Comparison of ENCODE assay signal across 20 mouse cellular contexts in genomic region chr7:128048819-128049218, GRCm38 (mm10). TPM values are rescaled to one million over a fixed set of nuclear protein-coding genes. Genes with fewer than 3 reads are reported as not detected.
DNase-seq lines count a peak whose midpoint lies in the region; ATAC-seq and TF ChIP-seq lines count a peak whose summit lies in the region.
"Had no signal": no experiment of that assay in that cellular context is flagged by ENCODE, and none has a peak within 500 bp of the region (broad histone marks: within the 10 kb centered on the region; RNA-seq: fewer than 3 reads in every experiment).

No protein-coding gene starts in this region.

- in situ Hi-C loops in CH12.LX (cut with MboI; ENCODE audit: low pct_ligation_motif_present, low pct_unique_long_range_greater_than_20kb, low sequenced_read_pairs), result no loop called here

- H3K4me3 ChIP-seq in liver, embryonic 15.5 days (replicated peaks), result no peak overlapping the region
- H3K4me3 ChIP-seq in liver, embryonic 12.5 days, result no peak overlapping the region
- peak overlapping the region in 2 of 3 experiments; percentile 19 to 21 for H3K4me3 ChIP-seq in CH12.LX (replicated peaks in 1 of 3; ENCODE audit: low read depth in 2 of 3, low read length in 2 of 3, poor library complexity in 1 of 3)
- no peak overlapping the region for H3K4me3 ChIP-seq in midbrain, embryonic 15.5 days
- H3K4me3 ChIP-seq: embryonic facial prominence, embryonic 12.5 days; forebrain, embryonic 10.5 days; midbrain, embryonic 12.5 days had no signal

- 19% methylated on average over 4 of the region's 4 CpGs for WGBS in liver, embryonic 15.5 days (ENCODE audit: insufficient replicate concordance)
- WGBS in liver, embryonic 12.5 days (ENCODE audit: insufficient replicate concordance), result 23% methylated on average over 4 of the region's 4 CpGs
- WGBS in midbrain, embryonic 15.5 days, result 88% methylated on average over 4 of the region's 4 CpGs

- TF ChIP-seq EP300 in CH12.LX (IDR thresholded peaks at IDR 0.05; ENCODE audit: low read length), result peak; percentile 87

- no peak overlapping the region; the same call in 1 of the 2 replicates for H3K4me2 ChIP-seq in liver, embryonic 15.5 days
- H3K4me2 ChIP-seq in liver, embryonic 12.5 days, result no peak overlapping the region
- peak overlapping the region; percentile 92 for H3K4me2 ChIP-seq in CH12.LX (ENCODE audit: insufficient read depth, low read depth, poor library complexity, severe bottlenecking)
- no peak overlapping the region for H3K4me2 ChIP-seq in midbrain, embryonic 15.5 days
- H3K4me2 ChIP-seq: embryonic facial prominence, embryonic 12.5 days; midbrain, embryonic 12.5 days had no signal

- no peak for TF ChIP-seq RAD21 in CH12.LX (IDR thresholded peaks at IDR 0.05; ENCODE audit: low read depth, low read length)

- H3K9ac ChIP-seq in liver, embryonic 15.5 days, result no peak overlapping the region
- no peak overlapping the region for H3K9ac ChIP-seq in liver, embryonic 12.5 days
- 0 out of 2 replicates have a peak overlapping the region, but pooled peaks have one; percentile 51 for H3K9ac ChIP-seq in CH12.LX (ENCODE audit: insufficient read depth, low read depth)
- H3K9ac ChIP-seq in midbrain, embryonic 15.5 days, result no peak overlapping the region
- H3K9ac ChIP-seq: midbrain, embryonic 12.5 days had no signal

- TF ChIP-seq CTCF in CH12.LX (conservative IDR thresholded peaks at IDR 0.05 in 1 of 2, IDR thresholded peaks at IDR 0.05 in 1 of 2; ENCODE audit: low read depth in 2 of 2, low read length in 2 of 2), result no peak

- H3K36me3 ChIP-seq in liver, embryonic 15.5 days (replicated peaks), result no peaks in the 10 kb centered on the region
- H3K36me3 ChIP-seq in liver, embryonic 12.5 days, result no peaks in the 10 kb centered on the region
- no peaks in the 10 kb centered on the region for H3K36me3 ChIP-seq in CH12.LX (replicated peaks in 1 of 2; ENCODE audit: control insufficient read depth in 1 of 2, insufficient read depth in 1 of 2, low read length in 1 of 2)
- no peaks in the 10 kb centered on the region for H3K36me3 ChIP-seq in midbrain, embryonic 15.5 days (replicated peaks)
- H3K36me3 ChIP-seq: embryonic facial prominence, embryonic 12.5 days; forebrain, embryonic 10.5 days; midbrain, embryonic 12.5 days had no signal

- dilution Hi-C loops in CH12.LX (cut with MboI; ENCODE audit: extremely low pct_ligation_motif_present, extremely low pct_unique_long_range_greater_than_20kb, low sequenced_read_pairs), result no loop called here

- no peak for TF ChIP-seq POLR2A in CH12.LX (IDR thresholded peaks at IDR 0.05; ENCODE audit: low read depth, low read length)

- peak; percentile 71 for DNase-seq in CH12.LX (ENCODE audit: extremely low read depth)
- DNase-seq in c-Kit-positive CD71-positive TER-119-positive erythroid progenitor cells, embryonic 14.5 days (ENCODE audit: low spot score), result peak; percentile 9
- DNase-seq in right cerebral cortex, adult 18-20 months, result no peak
- DNase-seq in adrenal gland, postnatal 25 days, result no peak
- DNase-seq: cerebellum, postnatal 25 days; thymus, adult 2 months had no signal

- no peaks in the 10 kb centered on the region for H3K79me2 ChIP-seq in CH12.LX (replicated peaks; ENCODE audit: control insufficient read depth, extremely low read depth, insufficient read depth, poor library complexity, severe bottlenecking)

- H3K27me3 ChIP-seq in liver, embryonic 15.5 days, result no peaks in the 10 kb centered on the region
- H3K27me3 ChIP-seq in liver, embryonic 12.5 days (replicated peaks), result no peaks in the 10 kb centered on the region
- no peaks in the 10 kb centered on the region for H3K27me3 ChIP-seq in CH12.LX (replicated peaks)
- H3K27me3 ChIP-seq in midbrain, embryonic 15.5 days (replicated peaks), result no peaks in the 10 kb centered on the region
- H3K27me3 ChIP-seq: embryonic facial prominence, embryonic 12.5 days; midbrain, embryonic 12.5 days had no signal

- no peaks in the 10 kb centered on the region; the same call in 1 of the 2 replicates for H3K4me1 ChIP-seq in liver, embryonic 15.5 days (replicated peaks)
- peaks cover 15% of the 10 kb centered on the region for H3K4me1 ChIP-seq in liver, embryonic 12.5 days
- peaks cover 18 to 51% of the 10 kb centered on the region in 2 experiments for H3K4me1 ChIP-seq in CH12.LX (ENCODE audit: control insufficient read depth in 1 of 2, insufficient read depth in 2 of 2)
- no peaks in the 10 kb centered on the region for H3K4me1 ChIP-seq in midbrain, embryonic 15.5 days
- H3K4me1 ChIP-seq: embryonic facial prominence, embryonic 12.5 days; forebrain, embryonic 10.5 days; midbrain, embryonic 12.5 days had no signal

- H3K27ac ChIP-seq in liver, embryonic 15.5 days (replicated peaks), result 0 out of 2 replicates have a peak overlapping the region, but pooled peaks have one; percentile 14
- no peak overlapping the region for H3K27ac ChIP-seq in liver, embryonic 12.5 days
- peak overlapping the region; percentile 71 for H3K27ac ChIP-seq in CH12.LX (ENCODE audit: insufficient read depth, low read depth)
- no peak overlapping the region for H3K27ac ChIP-seq in midbrain, embryonic 15.5 days
- H3K27ac ChIP-seq: embryonic facial prominence, embryonic 12.5 days; forebrain, embryonic 10.5 days; midbrain, embryonic 12.5 days had no signal

- H3K9me3 ChIP-seq in liver, embryonic 15.5 days (replicated peaks), result no peaks in the 10 kb centered on the region
- H3K9me3 ChIP-seq in liver, embryonic 12.5 days (replicated peaks), result no peaks in the 10 kb centered on the region
- H3K9me3 ChIP-seq in CH12.LX (replicated peaks; ENCODE audit: low read length), result peaks cover 4% of the 10 kb centered on the region
- no peaks in the 10 kb centered on the region for H3K9me3 ChIP-seq in midbrain, embryonic 15.5 days
- H3K9me3 ChIP-seq: embryonic facial prominence, embryonic 12.5 days; forebrain, embryonic 10.5 days; midbrain, embryonic 12.5 days had no signal

- no peak for ATAC-seq in liver, embryonic 15.5 days (ENCODE audit: insufficient read depth)
- ATAC-seq in liver, embryonic 12.5 days, result no peak
- ATAC-seq in monocyte, adult 5-6 weeks (replicated peaks; ENCODE audit: insufficient number of reproducible peaks, low FRiP score, low TSS enrichment, poor library complexity, severe bottlenecking), result peak; percentile 59
- no peak for ATAC-seq in midbrain, embryonic 15.5 days (replicated peaks)
- ATAC-seq: hindbrain, embryonic 16.5 days; Patski had no signal

TF ChIP-seq in CH12.LX, 34 proteins besides CTCF, POLR2A, EP300 and RAD21 (continues in another document):
- TF ChIP-seq MYC (IDR thresholded peaks at IDR 0.05; ENCODE audit: low read depth, low read length) (no peak), NRF1 (IDR thresholded peaks at IDR 0.05; ENCODE audit: low read depth, low read length) (no peak), IRF4 (IDR thresholded peaks at IDR 0.05; ENCODE audit: low read depth, low read length) (peak; percentile 87), E2F4 (IDR thresholded peaks at IDR 0.05; ENCODE audit: insufficient replicate concordance, low read depth, low read length) (no peak), CHD1 (IDR thresholded peaks at IDR 0.05; ENCODE audit: low read depth, low read length) (no peak), JUND (conservative IDR thresholded peaks at IDR 0.05; ENCODE audit: low read depth, low read length) (peak; percentile 30; the same call in 1 of the 2 replicates), MAFK (IDR thresholded peaks at IDR 0.05; ENCODE audit: insufficient replicate concordance, low read length) (no peak), GABPA (IDR thresholded peaks at IDR 0.05; ENCODE audit: insufficient replicate concordance, low read depth, low read length) (no peak), USF2 (conservative IDR thresholded peaks at IDR 0.05; ENCODE audit: low read depth, low read length) (no peak)

RNA-seq across cellular contexts. Expression of gene Itgam, which starts 13.6 kb away (rescaled TPM):
- polyA plus RNA-seq in liver, embryonic 15.5 days (2015; fragmentation: Nextera tagmentation; extraction: Ambion mirVana), result 6.0 TPM in 2 replicates
- 2.1 and 2.2 TPM in 2 replicates for polyA plus RNA-seq in liver, embryonic 12.5 days (2016; fragmentation: Nextera tagmentation; extraction: Ambion mirVana)
- 0.13 TPM in 2 replicates for total RNA-seq in CH12.LX (2012; rRNA removed)
- 0.48 and 0.50 TPM in 2 replicates for total RNA-seq in CH12.LX (2014; rRNA removed)
- 1.1 TPM in 2 replicates for polyA plus RNA-seq in CH12.LX (2012; ENCODE audit: insufficient read length, low read depth)
- 419 to 520 TPM (median 447 TPM) in 3 replicates for total RNA-seq in monocyte, adult 5-6 weeks (2017)
- total RNA-seq in adrenal gland, postnatal 25 days (2021), result 2.5 and 2.9 TPM in 2 replicates
- 1.3 and 1.4 TPM in 2 replicates for polyA plus RNA-seq in midbrain, embryonic 15.5 days (2015; fragmentation: Nextera tagmentation; extraction: Ambion mirVana)
- polyA plus RNA-seq: Patski had no signal

RNA-seq across cellular contexts. Expression of gene Gm49368, which starts 13.7 kb away (rescaled TPM):
- polyA plus RNA-seq in liver, embryonic 15.5 days (2015; fragmentation: Nextera tagmentation; extraction: Ambion mirVana), result 0.20 TPM in 1 of 2 replicates, not detected in the other
- polyA plus RNA-seq in liver, embryonic 12.5 days (2016; fragmentation: Nextera tagmentation; extraction: Ambion mirVana), result not detected in 2 replicates
- total RNA-seq in CH12.LX (2012; rRNA removed) (not detected in 2 replicates), CH12.LX (2014; rRNA removed) (not detected in 2 replicates)
- not detected in 2 replicates for polyA plus RNA-seq in CH12.LX (2012; ENCODE audit: insufficient read length, low read depth)
- total RNA-seq in monocyte, adult 5-6 weeks (2017), result 33.7 to 34.7 TPM in 2 of 3 replicates, not detected in the other
- not detected in 2 replicates for total RNA-seq in adrenal gland, postnatal 25 days (2021)
- not detected in 2 replicates for polyA plus RNA-seq in midbrain, embryonic 15.5 days (2015; fragmentation: Nextera tagmentation; extraction: Ambion mirVana)
- total RNA-seq: heart, adult 18-20 months; left cerebral cortex, postnatal 25 days had no signal
- polyA plus RNA-seq: embryonic facial prominence, embryonic 12.5 days; forebrain, embryonic 10.5 days; heart, embryonic 16.5 days; hindbrain, embryonic 16.5 days; kidney, embryonic 14.5 days; midbrain, embryonic 12.5 days; neural tube, embryonic 11.5 days; Patski had no signal

RNA-seq across cellular contexts. Expression of gene Trim72, which starts 45.1 kb away (rescaled TPM):
- polyA plus RNA-seq in liver, embryonic 15.5 days (2015; fragmentation: Nextera tagmentation; extraction: Ambion mirVana), result 0.25 and 0.38 TPM in 2 replicates
- polyA plus RNA-seq in liver, embryonic 12.5 days (2016; fragmentation: Nextera tagmentation; extraction: Ambion mirVana), result not detected in 2 replicates
- total RNA-seq in CH12.LX (2012; rRNA removed), result 0.13 TPM in 1 of 2 replicates, not detected in the other
- not detected in 2 replicates for total RNA-seq in CH12.LX (2014; rRNA removed)
- polyA plus RNA-seq in CH12.LX (2012; ENCODE audit: insufficient read length, low read depth), result not detected in 2 replicates
- total RNA-seq in monocyte, adult 5-6 weeks (2017), result 0.68 TPM in 1 of 3 replicates, not detected in the others
- total RNA-seq in adrenal gland, postnatal 25 days (2021), result 0.24 TPM in 1 of 2 replicates, not detected in the other
- polyA plus RNA-seq in midbrain, embryonic 15.5 days (2015; fragmentation: Nextera tagmentation; extraction: Ambion mirVana), result 0.10 TPM in 1 of 2 replicates, not detected in the other
- polyA plus RNA-seq: forebrain, embryonic 10.5 days; hindbrain, embryonic 16.5 days; kidney, embryonic 14.5 days; midbrain, embryonic 12.5 days; neural tube, embryonic 11.5 days had no signal

RNA-seq across cellular contexts. Expression of gene Pycard, which starts 55.2 kb away (rescaled TPM):
- polyA plus RNA-seq in liver, embryonic 15.5 days (2015; fragmentation: Nextera tagmentation; extraction: Ambion mirVana), result 24.9 and 29.1 TPM in 2 replicates
- 32.9 and 33.8 TPM in 2 replicates for polyA plus RNA-seq in liver, embryonic 12.5 days (2016; fragmentation: Nextera tagmentation; extraction: Ambion mirVana)
- total RNA-seq in CH12.LX (2012; rRNA removed) (51.1 and 52.5 TPM in 2 replicates), CH12.LX (2014; rRNA removed) (5.1 and 5.3 TPM in 2 replicates)
- polyA plus RNA-seq in CH12.LX (2012; ENCODE audit: insufficient read length, low read depth), result 8.1 and 10.3 TPM in 2 replicates
- total RNA-seq in monocyte, adult 5-6 weeks (2017), result 65.7 to 90.8 TPM (median 79.5 TPM) in 3 replicates
- total RNA-seq in adrenal gland, postnatal 25 days (2021), result 2.8 and 5.5 TPM in 2 replicates
- 6.5 and 7.9 TPM in 2 replicates for polyA plus RNA-seq in midbrain, embryonic 15.5 days (2015; fragmentation: Nextera tagmentation; extraction: Ambion mirVana)

Comparison
In these comparisons a context has a peak if more than half of its experiments do, and no peak if none do; other contexts are left out.
1. H3K27ac ChIP-seq: peak in liver, embryonic 15.5 days (single experiment) and CH12.LX (single experiment); none in liver, embryonic 12.5 days (single experiment) and midbrain, embryonic 15.5 days (single experiment).
2. H3K4me3 ChIP-seq: peak in CH12.LX (2 of 3); none in liver, embryonic 15.5 days (single experiment), liver, embryonic 12.5 days (single experiment) and midbrain, embryonic 15.5 days (single experiment).
3. DNase-seq: peak in CH12.LX (single experiment) and c-Kit-positive CD71-positive TER-119-positive erythroid progenitor cells, embryonic 14.5 days (single experiment); none in right cerebral cortex, adult 18-20 months (single experiment) and adrenal gland, postnatal 25 days (single experiment).